Mouse (Mus musculus) embryonic facial prominence, embryonic 11.5 days (tissue): ENCODE data around the gene Pou1f1. TPM values are rescaled to one million over a fixed set of nuclear protein-coding genes. Genes with fewer than 3 reads are reported as not detected.
A peak's percentile ranks its signal among the peaks of the same experiment; 100 is the strongest.

Source experiments
- ATAC-seq: fragments of 200-750 bp; cut with Nextera tagmentation; replicated peaks from 2 replicates; pipeline ENCODE4 v1.8.0; 2017; ENCODE audit warnings: low read depth; ENCODE audit not compliant: insufficient number of reproducible peaks, low FRiP score, low TSS enrichment
- DNase-seq: peaks from one replicate; pipeline ENCODE4 v3.0.0-alpha.2; 2015; ENCODE audit warnings: low spot score
- H3K27ac ChIP-seq: fragments of 300-500 bp; sonication (generic); replicated peaks from 2 replicates; pipeline ENCODE4 v1.5.1; 2014; ENCODE audit warnings: mild to moderate bottlenecking, low read depth, low read length, control low read depth
- H3K27me3 ChIP-seq: fragments of 300-500 bp; sonication (generic); 2 replicates; pipeline ENCODE4 v1.6.1; 2014; ENCODE audit warnings: mild to moderate bottlenecking, low read length, moderate library complexity, mixed read lengths; ENCODE audit not compliant: control insufficient read depth, insufficient read depth
- H3K36me3 ChIP-seq: fragments of 300-500 bp; sonication (generic); replicated peaks from 2 replicates; pipeline ENCODE4 v1.6.1; 2014; ENCODE audit warnings: low read depth, mild to moderate bottlenecking, low read length, moderate library complexity, mixed read lengths; ENCODE audit not compliant: control insufficient read depth, insufficient read depth
- H3K4me1 ChIP-seq: fragments of 300-500 bp; sonication (generic); 2 replicates; pipeline ENCODE4 v1.6.1; 2014; ENCODE audit warnings: low read length, mixed read lengths; ENCODE audit not compliant: control insufficient read depth, insufficient read depth
- H3K4me2 ChIP-seq: fragments of 300-500 bp; sonication (generic); 2 replicates; pipeline ENCODE4 v1.6.1; 2014; ENCODE audit warnings: low read depth, mild to moderate bottlenecking, control low read depth, low read length, moderate library complexity
- H3K4me3 ChIP-seq: fragments of 300-500 bp; sonication (generic); 2 replicates; pipeline ENCODE4 v1.5.1; 2014; ENCODE audit warnings: low read depth, low read length, control low read depth
- H3K9ac ChIP-seq: fragments of 300-500 bp; sonication (generic); replicated peaks from 2 replicates; pipeline ENCODE4 v1.6.1; 2014; ENCODE audit warnings: mild to moderate bottlenecking, control low read depth, low read length
- H3K9me3 ChIP-seq: fragments of 300-500 bp; sonication (generic); replicated peaks from 2 replicates; pipeline ENCODE4 v1.6.1; 2016; ENCODE audit warnings: mild to moderate bottlenecking, low read length, inconsistent platforms, mixed read lengths; ENCODE audit not compliant: control insufficient read depth
- WGBS: fragments of 180-500 bp; shearing (Covaris S2); extraction: QIAGEN DNeasy Blood & Tissue Kit; methylation state at CpG from one replicate; pipeline ENCODE4 v1.1.7; 2014; 5-methylcytosine and 5-hydroxymethylcytosine counted together
- polyA plus RNA-seq: library from polyadenylated mRNA; unstranded; fragments of >200 nt; fragmentation: Nextera tagmentation; extraction: Ambion mirVana; gene quantifications from 2 replicates; pipeline ENCODE4 v1.2.1, GENCODE M21; 2014

Pou1f1 gene
- polyA plus RNA-seq: not detected in 2 replicates

DNA sequence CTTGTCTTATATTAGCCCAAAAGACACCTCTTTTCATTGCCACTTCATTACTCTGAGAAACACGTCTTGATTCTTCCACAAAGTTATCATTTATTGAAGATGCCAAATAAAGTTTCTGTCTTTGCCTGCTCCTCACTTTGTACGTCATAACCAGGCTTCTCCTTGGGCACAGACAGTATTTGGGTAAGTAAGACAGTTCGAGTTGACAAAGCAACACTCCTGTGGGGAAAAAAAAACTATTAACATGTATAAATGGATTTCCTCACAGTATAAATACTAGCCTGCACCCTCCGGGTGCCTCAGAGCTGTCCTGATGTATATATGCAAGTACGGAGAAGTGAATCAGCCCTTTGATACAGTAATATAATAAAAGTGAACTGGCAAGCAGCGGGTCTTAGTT lies at the start of gene Pou1f1:
Gene Pou1f1, plus strand, starts transcription at position 301 of the 400 bp plus-strand sequence.
- Histone ChIP-seq H3K27ac (no peak within 1 kb of the TSS), H3K4me1 (no peaks in the 10 kb centered on the region), H3K27me3 (no peaks in the 10 kb centered on the region), H3K9me3 (no peaks in the 10 kb centered on the region), H3K4me3 (no peak within 1 kb of the TSS), H3K4me2 (no peak within 1 kb of the TSS), H3K9ac (no peak within 1 kb of the TSS), H3K36me3 (no peaks in the 10 kb centered on the region)
- ATAC-seq: no peak
- DNase-seq: no peak
- WGBS: 84% methylated on average over 6 of the region's 6 CpGs

DNA sequence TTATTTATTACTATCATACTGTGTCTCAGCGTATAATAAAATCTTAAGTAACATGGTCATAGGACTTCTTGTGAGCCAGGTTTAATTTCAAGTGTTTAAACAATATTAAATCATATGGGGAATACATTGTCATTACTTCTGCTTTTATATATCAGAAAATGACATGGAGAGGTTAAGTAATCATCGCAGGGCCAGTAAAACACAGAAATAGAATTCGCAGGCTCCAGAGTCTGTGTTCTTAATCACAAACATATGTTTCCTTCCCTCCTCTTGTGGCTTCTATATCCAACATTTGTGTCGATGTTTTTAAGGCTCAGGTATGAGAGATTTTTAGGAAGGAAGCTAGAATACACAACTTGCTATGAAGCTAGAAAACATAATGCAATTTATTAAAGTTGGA lies 49.7 kb upstream of the Pou1f1 start:
- H3K27ac ChIP-seq: no peak overlapping the region
- no peak overlapping the region for H3K4me3 ChIP-seq
- no peak overlapping the region for H3K4me2 ChIP-seq
- no peaks in the 10 kb centered on the region for H3K9me3 ChIP-seq
- H3K4me1 ChIP-seq: no peaks in the 10 kb centered on the region
- ATAC-seq (no peak), DNase-seq (peak; percentile 63)
- H3K27me3 ChIP-seq: no peaks in the 10 kb centered on the region
- H3K36me3 ChIP-seq: no peaks in the 10 kb centered on the region
- no peak overlapping the region for H3K9ac ChIP-seq
- 34% methylated on average over 4 of the region's 4 CpGs for WGBS

DNA sequence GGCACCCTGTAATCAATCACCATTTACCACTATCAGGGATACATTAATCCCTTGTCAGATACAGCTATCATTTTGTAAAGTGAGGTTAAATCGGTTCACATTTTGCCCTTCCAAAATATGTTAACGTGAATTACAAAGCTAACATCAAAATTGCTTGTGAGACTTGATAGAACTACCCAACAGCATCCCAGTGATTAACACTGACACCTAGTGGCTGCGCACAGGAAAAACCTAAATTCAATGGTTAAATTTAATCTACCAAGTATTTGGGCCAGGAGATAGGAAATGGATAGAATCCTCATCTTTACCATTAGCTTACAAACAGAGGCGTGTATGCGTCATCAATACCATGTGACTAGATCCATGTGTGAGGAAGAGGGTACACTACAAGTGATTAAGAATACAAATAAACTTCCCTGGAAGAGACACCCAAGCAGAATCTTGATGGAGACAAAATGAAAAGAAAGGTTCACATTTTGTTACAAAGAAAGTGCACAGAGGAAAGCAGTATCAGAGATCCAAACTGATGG lies 47.8 kb upstream of the Pou1f1 start:
- WGBS: 20% methylated on average over 5 of the region's 5 CpGs
- Histone ChIP-seq H3K9me3 (no peaks in the 10 kb centered on the region), H3K36me3 (no peaks in the 10 kb centered on the region), H3K4me2 (no peak overlapping the region), H3K4me3 (no peak overlapping the region), H3K27me3 (no peaks in the 10 kb centered on the region), H3K9ac (no peak overlapping the region), H3K4me1 (no peaks in the 10 kb centered on the region), H3K27ac (no peak overlapping the region)
- ATAC-seq (no peak), DNase-seq (peak; percentile 65)

DNA sequence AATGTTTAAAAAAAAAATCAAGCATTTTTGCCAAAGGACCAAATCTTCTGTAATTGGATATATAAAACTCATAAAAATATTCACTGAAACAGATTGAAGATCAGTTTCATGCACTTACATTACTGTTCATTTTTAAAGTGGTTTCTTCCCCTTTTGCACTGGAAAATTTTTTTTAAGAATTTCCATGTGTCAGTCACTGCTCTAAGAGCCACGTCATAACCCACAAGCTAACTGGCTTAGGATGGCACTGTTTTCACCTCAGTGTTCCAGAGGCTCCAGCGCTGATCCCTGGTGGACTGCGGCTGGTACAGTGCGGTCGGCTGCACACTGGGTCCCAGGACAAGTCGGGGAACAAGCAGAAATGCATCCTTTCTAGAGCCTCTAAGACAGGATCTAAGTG lies 34.6 kb upstream of the Pou1f1 start:
- Histone ChIP-seq H3K4me1 (no peaks in the 10 kb centered on the region), H3K9me3 (no peaks in the 10 kb centered on the region), H3K4me2 (no peak overlapping the region), H3K4me3 (no peak overlapping the region), H3K9ac (no peak overlapping the region), H3K27ac (no peak overlapping the region), H3K36me3 (no peaks in the 10 kb centered on the region), H3K27me3 (no peaks in the 10 kb centered on the region)
- DNase-seq (no peak), ATAC-seq (no peak)
- WGBS: 90% methylated on average over 6 of the region's 6 CpGs

DNA sequence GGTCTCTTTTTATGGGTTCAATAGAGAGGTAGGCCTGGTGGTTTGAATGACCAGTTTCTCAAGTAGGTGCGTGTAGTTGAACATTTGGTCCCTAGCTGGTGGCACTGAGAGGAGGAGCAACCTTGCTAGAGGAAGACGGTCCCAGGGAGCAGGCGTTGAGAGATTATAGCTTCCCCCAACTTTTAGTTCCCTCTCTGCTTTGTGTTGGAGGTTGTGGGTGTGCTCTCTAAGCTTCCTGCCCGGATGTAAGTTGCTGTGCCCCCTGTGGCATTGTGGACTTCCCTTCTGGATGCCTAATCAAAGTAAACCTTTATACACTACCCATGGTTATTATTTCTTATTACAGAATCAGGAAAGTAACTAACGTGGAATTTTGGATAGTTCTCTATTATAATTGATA lies 24.3 kb upstream of the Pou1f1 start:
- DNase-seq (no peak), ATAC-seq (no peak)
- no peak overlapping the region for H3K27ac ChIP-seq
- no peaks in the 10 kb centered on the region for H3K36me3 ChIP-seq
- no peak overlapping the region for H3K4me3 ChIP-seq
- H3K4me1 ChIP-seq: no peaks in the 10 kb centered on the region
- no peak overlapping the region for H3K4me2 ChIP-seq
- no peak overlapping the region for H3K9ac ChIP-seq
- H3K9me3 ChIP-seq: no peaks in the 10 kb centered on the region
- no peaks in the 10 kb centered on the region for H3K27me3 ChIP-seq
- WGBS: 80% methylated on average over 5 of the region's 5 CpGs

DNA sequence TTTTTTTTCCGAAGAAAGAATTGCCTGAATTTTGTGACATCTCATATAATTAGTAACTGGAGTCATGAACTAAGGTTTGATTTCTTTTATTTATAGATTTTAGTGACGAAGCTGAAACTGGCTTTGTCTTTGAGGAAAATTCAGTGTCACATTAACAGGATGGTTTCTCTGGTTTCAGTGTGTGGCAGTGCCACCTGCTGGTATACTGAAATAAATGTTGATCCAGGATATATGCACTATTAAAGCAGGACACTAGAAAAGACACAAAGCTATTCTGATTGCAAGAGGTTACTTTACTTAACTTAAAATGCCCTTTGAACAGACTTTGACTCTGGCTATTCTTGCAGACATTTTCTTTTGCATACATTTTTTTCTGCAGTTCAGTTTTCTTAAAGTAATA lies 23.3 kb upstream of the Pou1f1 start:
- Histone ChIP-seq H3K27me3 (no peaks in the 10 kb centered on the region), H3K4me2 (no peak overlapping the region), H3K9me3 (no peaks in the 10 kb centered on the region), H3K9ac (no peak overlapping the region), H3K4me1 (no peaks in the 10 kb centered on the region), H3K4me3 (no peak overlapping the region), H3K36me3 (no peaks in the 10 kb centered on the region), H3K27ac (no peak overlapping the region)
- ATAC-seq (no peak), DNase-seq (peak; percentile 63)
- WGBS: 48% methylated on average over 2 of the region's 2 CpGs

DNA sequence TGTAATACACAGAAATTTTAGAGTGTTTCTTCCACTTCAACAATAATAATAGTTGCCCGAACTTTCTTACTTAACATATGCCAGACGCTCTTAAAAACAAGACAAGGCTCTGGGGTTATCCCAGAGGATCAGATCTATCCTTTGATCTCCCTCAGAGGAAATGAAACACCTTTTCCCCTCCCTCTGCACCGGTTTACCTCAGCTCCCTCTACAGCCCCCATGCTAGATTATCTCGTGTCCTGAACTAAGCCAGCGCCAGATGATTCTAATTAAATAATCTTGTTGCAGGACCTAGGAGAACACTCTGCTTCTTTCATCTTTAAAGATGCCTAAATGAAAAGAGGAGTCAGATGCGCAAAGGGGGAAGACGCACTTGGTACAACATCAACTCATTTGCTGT lies 6.1 kb upstream of the Pou1f1 start:
- WGBS: 32% methylated on average over 7 of the region's 7 CpGs
- Histone ChIP-seq H3K4me1 (no peaks in the 10 kb centered on the region), H3K4me3 (no peak overlapping the region), H3K4me2 (no peak overlapping the region), H3K9ac (no peak overlapping the region), H3K9me3 (no peaks in the 10 kb centered on the region), H3K27me3 (no peaks in the 10 kb centered on the region), H3K27ac (no peak overlapping the region), H3K36me3 (no peaks in the 10 kb centered on the region)
- DNase-seq (peak; percentile 57), ATAC-seq (no peak)

DNA sequence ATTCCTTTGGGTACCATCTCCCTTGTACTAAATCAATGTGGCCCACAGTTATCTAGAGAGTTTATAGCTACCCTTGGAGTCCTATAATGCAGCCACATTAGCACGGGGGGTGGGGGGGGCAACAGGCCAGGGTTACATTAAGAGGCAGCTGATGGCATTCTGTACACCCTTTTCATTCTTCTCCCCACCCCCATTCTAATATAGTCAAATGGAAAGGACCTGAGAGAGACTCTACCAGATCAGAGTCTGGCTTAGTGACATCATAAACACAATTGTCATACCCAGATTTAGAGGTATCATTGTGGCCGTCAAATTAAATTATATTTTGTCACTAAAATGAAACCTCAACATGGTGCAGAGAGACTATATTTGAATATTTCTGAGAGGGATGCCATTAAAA lies 5.7 kb downstream of the Pou1f1 start:
- H3K4me1 ChIP-seq: no peaks in the 10 kb centered on the region
- H3K4me3 ChIP-seq: no peak overlapping the region
- WGBS: 90% methylated on average over 2 of the region's 2 CpGs
- ATAC-seq (no peak), DNase-seq (no peak)
- no peak overlapping the region for H3K4me2 ChIP-seq
- H3K9me3 ChIP-seq: no peaks in the 10 kb centered on the region
- no peak overlapping the region for H3K9ac ChIP-seq
- H3K27me3 ChIP-seq: no peaks in the 10 kb centered on the region
- H3K36me3 ChIP-seq: no peaks in the 10 kb centered on the region
- H3K27ac ChIP-seq: no peak overlapping the region
